Mouse (Mus musculus) MEL (cell line): ENCODE data around the gene Spint3. TPM values are rescaled to one million over a fixed set of nuclear protein-coding genes. Genes with fewer than 3 reads are reported as not detected.

Experiments used
- DNase-seq: peaks from one replicate; pipeline ENCODE4 v3.0.0; 2011; ENCODE audit warnings: low read depth, low spot score
- H3K27ac ChIP-seq: 2 replicates; pipeline ENCODE4 v1.5.1; 2012; ENCODE audit warnings: low read depth, mild to moderate bottlenecking, control low read depth, low read length, moderate library complexity; ENCODE audit not compliant: control insufficient read depth
- H3K27me3 ChIP-seq, 2 experiments: fragments of 150-350 bp in 1 of 2; sonication (generic) in 1 of 2; 2 replicates each; pipeline ENCODE4 v1.6.1; 2012; ENCODE audit warnings: low read length in 2 of 2, mild to moderate bottlenecking in 2 of 2, improper control_type of control experiment in 1 of 2, moderate library complexity in 1 of 2; ENCODE audit not compliant: insufficient read depth in 2 of 2, control insufficient read depth in 1 of 2
- H3K36me3 ChIP-seq, 2 experiments: 2 replicates each; pipeline ENCODE4 v1.6.1; 2012 to 2014; ENCODE audit warnings: low read length in 2 of 2, improper control_type of control experiment in 1 of 2, inconsistent platforms in 1 of 2, mild to moderate bottlenecking in 1 of 2; ENCODE audit not compliant: insufficient read depth in 2 of 2, control insufficient read depth in 1 of 2
- H3K4me1 ChIP-seq, 2 experiments: fragments of 150-350 bp in 1 of 2; sonication (generic) in 1 of 2; 2 replicates each; pipeline ENCODE4 v1.6.1; 2012; ENCODE audit warnings: low read length in 2 of 2, improper control_type of control experiment in 1 of 2, mild to moderate bottlenecking in 1 of 2; ENCODE audit not compliant: insufficient read depth in 2 of 2, control insufficient read depth in 1 of 2
- H3K4me3 ChIP-seq, 2 experiments: fragments of 150-350 bp in 1 of 2; sonication (generic) in 1 of 2; 2 replicates each; pipeline ENCODE4 v1.5.1; 2012; ENCODE audit warnings: low read depth in 2 of 2, low read length in 2 of 2, mild to moderate bottlenecking in 2 of 2, moderate library complexity in 2 of 2, control low read depth in 1 of 2, improper control_type of control experiment in 1 of 2; ENCODE audit not compliant: control insufficient read depth in 1 of 2, insufficient read depth in 1 of 2
- H3K79me2 ChIP-seq: 2 replicates; pipeline ENCODE4 v1.6.1; 2012; ENCODE audit warnings: mild to moderate bottlenecking, low read length, moderate library complexity; ENCODE audit not compliant: control insufficient read depth, poor library complexity, insufficient read depth
- H3K9ac ChIP-seq: 2 replicates; pipeline ENCODE4 v1.6.1; 2012; ENCODE audit warnings: low read depth, mild to moderate bottlenecking, control low read depth, low read length, moderate library complexity; ENCODE audit not compliant: control insufficient read depth, poor library complexity, severe bottlenecking
- H3K9me3 ChIP-seq: fragments of 150-350 bp; sonication (generic); replicated peaks from 2 replicates; pipeline ENCODE4 v1.6.1; 2012; ENCODE audit warnings: mild to moderate bottlenecking, low read length, improper control_type of control experiment, moderate library complexity; ENCODE audit not compliant: insufficient read depth
- BHLHE40 ChIP-seq: IDR thresholded peaks from 2 replicates; pipeline ENCODE4 v1.6.1; 2012; ENCODE audit warnings: low read depth, mild to moderate bottlenecking, inconsistent platforms, low read length, improper control_type of control experiment, borderline replicate concordance
- CHD1 ChIP-seq: IDR thresholded peaks from 2 replicates; pipeline ENCODE4 v1.6.1; 2012; ENCODE audit warnings: low read depth, mild to moderate bottlenecking, inconsistent platforms, low read length, improper control_type of control experiment
- E2F4 ChIP-seq: IDR thresholded peaks from 2 replicates; pipeline ENCODE4 v1.6.1; 2011; ENCODE audit warnings: low read depth, low read length, improper control_type of control experiment, borderline replicate concordance
- ELF1 ChIP-seq: IDR thresholded peaks from 2 replicates; pipeline ENCODE4 v1.6.1; 2014; ENCODE audit warnings: low read depth, mild to moderate bottlenecking, inconsistent platforms, low read length, improper control_type of control experiment, moderate library complexity
- ETS1 ChIP-seq: IDR thresholded peaks from 2 replicates; pipeline ENCODE4 v1.6.1; 2012; ENCODE audit warnings: low read depth, mild to moderate bottlenecking, inconsistent platforms, low read length, improper control_type of control experiment, moderate library complexity
- GABPA ChIP-seq: IDR thresholded peaks from 2 replicates; pipeline ENCODE4 v1.6.1; 2012; ENCODE audit warnings: low read depth, mild to moderate bottlenecking, inconsistent platforms, low read length, improper control_type of control experiment, moderate library complexity
- JUND ChIP-seq: IDR thresholded peaks from 2 replicates; pipeline ENCODE4 v1.6.1; 2011; ENCODE audit warnings: low read depth, mild to moderate bottlenecking, improper control_type of control experiment, low read length
- MAX ChIP-seq: IDR thresholded peaks from 2 replicates; pipeline ENCODE4 v1.6.1; 2011; ENCODE audit warnings: low read length, improper control_type of control experiment
- MEF2A ChIP-seq: IDR thresholded peaks from 2 replicates; pipeline ENCODE4 v1.6.1; 2014; ENCODE audit warnings: low read depth, mild to moderate bottlenecking, inconsistent platforms, low read length, improper control_type of control experiment; ENCODE audit not compliant: poor library complexity, insufficient replicate concordance, severe bottlenecking; ENCODE audit errors: extremely low read depth
- MXI1 ChIP-seq: IDR thresholded peaks from 2 replicates; pipeline ENCODE4 v1.6.1; 2011; ENCODE audit warnings: mild to moderate bottlenecking, low read depth, low read length, improper control_type of control experiment
- MYB ChIP-seq: IDR thresholded peaks from 2 replicates; pipeline ENCODE4 v1.6.1; 2011; ENCODE audit warnings: mild to moderate bottlenecking, low read depth, low read length, improper control_type of control experiment
- POLR2AphosphoS5 ChIP-seq: IDR thresholded peaks from 2 replicates; pipeline ENCODE4 v1.6.1; 2012; ENCODE audit warnings: low read depth, borderline replicate concordance, mild to moderate bottlenecking, inconsistent platforms, low read length, moderate library complexity, mixed read lengths
- RAD21 ChIP-seq: IDR thresholded peaks from 2 replicates; pipeline ENCODE4 v1.6.1; 2011; ENCODE audit warnings: mild to moderate bottlenecking, low read depth, low read length, improper control_type of control experiment
- RCOR1 ChIP-seq: IDR thresholded peaks from 2 replicates; pipeline ENCODE4 v1.6.1; 2012; ENCODE audit warnings: low read depth, mild to moderate bottlenecking, inconsistent platforms, low read length, improper control_type of control experiment
- SMC3 ChIP-seq: IDR thresholded peaks from 2 replicates; pipeline ENCODE4 v1.6.1; 2011; ENCODE audit warnings: low read depth, low read length, improper control_type of control experiment
- TAL1 ChIP-seq: IDR thresholded peaks from 2 replicates; pipeline ENCODE4 v1.6.1; 2012; ENCODE audit warnings: mild to moderate bottlenecking, inconsistent platforms, low read length, moderate library complexity, mixed read lengths
- TBP ChIP-seq: IDR thresholded peaks from 2 replicates; pipeline ENCODE4 v1.8.0; 2011; ENCODE audit warnings: low read depth, low read length, improper control_type of control experiment
- UBTF ChIP-seq: IDR thresholded peaks from 2 replicates; pipeline ENCODE4 v1.6.1; 2012; ENCODE audit warnings: low read depth, mild to moderate bottlenecking, inconsistent platforms, low read length, improper control_type of control experiment, moderate library complexity, borderline replicate concordance; ENCODE audit not compliant: insufficient read depth
- ZNF384 ChIP-seq: IDR thresholded peaks from 2 replicates; pipeline ENCODE4 v1.6.1; 2012; ENCODE audit warnings: low read depth, mild to moderate bottlenecking, inconsistent platforms, low read length, improper control_type of control experiment
- polyA plus RNA-seq, 2 experiments: library from polyadenylated mRNA; stranded (reverse) in 1 of 2; unstranded in 1 of 2; fragments of >175 nt in 1 of 2; fragments of >200 nt in 1 of 2; gene quantifications; 2 replicates each; pipeline versions ENCODE4 v1.2.1 to v1.2.4; 2012; ENCODE audit warnings: low replicate concordance in 2 of 2, low read depth in 1 of 2; ENCODE audit not compliant: insufficient read length in 2 of 2, insufficient read depth in 1 of 2, missing spikeins in 1 of 2
- total RNA-seq: library from RNA; depleted of rRNA; stranded (reverse); fragments of 300-350 nt; gene quantifications from 2 replicates; pipeline ENCODE4 v1.2.3, GENCODE M21; 2012

The Spint3 gene
- total and polyA plus RNA-seq, 3 experiments: not detected

DNA sequence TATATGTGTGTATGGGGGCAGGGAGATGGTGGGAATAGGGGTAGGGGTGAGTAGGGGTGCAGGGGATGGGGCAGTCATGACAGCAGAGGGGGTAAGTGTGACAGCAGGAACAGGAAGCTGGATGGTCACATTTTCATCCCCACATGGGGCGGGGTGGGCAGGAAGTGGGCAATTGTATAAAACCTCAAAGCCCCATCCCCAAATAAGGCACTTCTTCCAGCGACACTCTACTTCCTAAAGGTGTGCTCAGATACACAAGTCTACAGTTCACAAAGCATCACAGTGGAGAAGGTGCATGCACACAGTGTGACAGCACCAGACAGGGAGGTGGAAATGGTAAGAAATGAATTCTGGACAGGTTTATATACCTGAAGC, 22.4 kb downstream of the Spint3 start:
- TF ChIP-seq GABPA (no peak), TBP (no peak), MEF2A (no peak), POLR2AphosphoS5 (no peak), RAD21 (no peak), ETS1 (no peak), ELF1 (no peak), MAX (no peak), UBTF (no peak), TAL1 (no peak), ZNF384 (no peak), BHLHE40 (no peak), JUND (no peak)
- H3K4me3 ChIP-seq: no peak overlapping the region
- H3K9me3 ChIP-seq: no peaks in the 10 kb centered on the region
- H3K4me1 ChIP-seq: no peaks in the 10 kb centered on the region
- H3K27me3 ChIP-seq: peaks cover 5 to 8% of the 10 kb centered on the region in 2 experiments
- no peaks in the 10 kb centered on the region for H3K79me2 ChIP-seq
- H3K36me3 ChIP-seq: no peaks in the 10 kb centered on the region
- H3K9ac ChIP-seq: no peak overlapping the region
- DNase-seq: no peak
- no peak overlapping the region for H3K27ac ChIP-seq

DNA sequence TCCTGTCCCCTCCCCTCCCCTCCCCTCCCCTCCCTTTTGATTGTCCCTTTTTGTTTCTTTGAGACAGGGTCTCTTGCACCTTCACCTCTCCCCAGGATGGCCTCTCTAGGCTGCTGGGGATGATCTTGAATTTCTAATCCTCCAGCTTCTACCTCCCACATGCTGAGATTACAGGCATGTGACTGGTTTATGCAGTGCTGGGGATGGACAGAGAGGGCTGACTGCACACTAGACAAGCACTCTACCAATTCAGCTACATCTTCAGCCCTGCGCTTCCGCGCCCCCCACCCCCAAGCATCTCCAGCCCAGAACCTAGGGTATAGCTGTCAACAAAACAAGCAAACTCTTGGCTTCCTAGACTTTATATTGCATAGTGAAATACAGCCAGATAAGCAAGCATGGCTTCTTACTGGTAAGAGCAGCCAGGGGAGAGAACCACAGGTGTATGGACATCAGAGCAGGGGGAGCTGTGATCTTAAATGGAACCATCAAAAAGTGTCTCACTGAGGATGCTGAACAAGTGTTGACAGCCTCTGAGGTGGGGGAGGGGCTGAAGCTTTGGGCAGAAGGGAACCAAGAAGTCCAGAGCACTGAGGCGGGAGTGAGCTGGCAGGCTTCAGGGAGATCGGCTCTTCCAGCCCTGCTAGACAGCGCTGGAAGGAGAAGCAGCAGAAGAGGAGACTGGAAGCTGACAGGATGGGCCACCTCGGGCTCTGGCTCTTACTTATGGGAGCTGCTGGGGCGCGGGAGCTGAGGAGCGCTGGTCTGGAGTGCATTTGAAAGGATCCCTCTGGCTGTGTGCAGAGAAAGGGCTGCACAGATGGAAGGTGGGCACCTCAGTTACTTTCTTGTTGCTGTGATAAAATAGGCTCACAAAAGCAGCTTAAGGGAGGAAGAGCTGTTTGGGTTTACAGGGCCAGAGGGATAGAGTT, 23.0 kb downstream of the Spint3 start:
- no peaks in the 10 kb centered on the region for H3K9me3 ChIP-seq
- no peak overlapping the region for H3K9ac ChIP-seq
- peaks cover 5 to 6% of the 10 kb centered on the region in 2 experiments for H3K27me3 ChIP-seq
- no peaks in the 10 kb centered on the region for H3K79me2 ChIP-seq
- H3K4me3 ChIP-seq: no peak overlapping the region
- no peak overlapping the region for H3K27ac ChIP-seq
- H3K4me1 ChIP-seq: no peaks in the 10 kb centered on the region
- no peak for DNase-seq
- H3K36me3 ChIP-seq: no peaks in the 10 kb centered on the region
- TF ChIP-seq RCOR1: no peak
- no peak for TF ChIP-seq TBP
- no peak for TF ChIP-seq E2F4
- TF ChIP-seq MXI1: no peak
- TF ChIP-seq ETS1: no peak
- no peak for TF ChIP-seq RAD21
- no peak for TF ChIP-seq SMC3
- no peak for TF ChIP-seq BHLHE40
- no peak for TF ChIP-seq MYB
- TF ChIP-seq CHD1: no peak
- TF ChIP-seq, all 39 proteins: peak for 0
